Comparison of ENCODE assay signal across 8 mouse cellular contexts in the genomic region with DNA sequence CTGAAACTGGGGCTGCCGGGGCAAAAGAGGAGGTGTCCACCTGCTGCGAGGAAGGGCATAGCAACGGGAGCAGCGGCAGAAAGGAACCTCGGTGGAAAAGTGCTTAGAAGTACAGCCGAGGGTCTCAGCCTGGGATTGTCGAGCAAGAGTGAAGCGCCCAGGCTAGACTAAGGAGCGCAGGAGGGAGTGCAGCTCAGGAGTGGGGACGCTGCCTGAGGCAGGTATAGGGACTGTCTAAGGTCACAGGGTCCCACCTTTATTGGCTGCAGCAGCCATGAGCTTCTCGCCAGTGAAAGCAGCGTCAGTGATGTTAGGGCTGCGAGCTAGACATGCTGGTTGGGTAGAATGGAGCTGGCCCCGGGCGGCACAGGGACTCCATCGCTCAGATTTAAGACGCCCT. TPM values are rescaled to one million over a fixed set of nuclear protein-coding genes. Genes with fewer than 3 reads are reported as not detected.
DNase-seq lines count a peak whose midpoint lies in the region; ATAC-seq and TF ChIP-seq lines count a peak whose summit lies in the region.

No protein-coding gene starts in this region.

- no peak overlapping the region for H3K27ac ChIP-seq in kidney, adult 2 months (ENCODE audit: insufficient read depth, low read depth, low read length)
- H3K27ac ChIP-seq in embryonic facial prominence, embryonic 10.5 days (replicated peaks): no peak overlapping the region
- no peak overlapping the region for H3K27ac ChIP-seq in midbrain, embryonic 16.5 days (ENCODE audit: low read length)

- H3K27me3 ChIP-seq in kidney, adult 2 months (replicated peaks; ENCODE audit: control insufficient read depth, insufficient read depth, low read length): no peaks in the 10 kb centered on the region
- peaks cover 79% of the 10 kb centered on the region for H3K27me3 ChIP-seq in embryonic facial prominence, embryonic 10.5 days (replicated peaks; ENCODE audit: low read depth, poor library complexity, severe bottlenecking)
- peaks cover 32% of the 10 kb centered on the region for H3K27me3 ChIP-seq in midbrain, embryonic 16.5 days (ENCODE audit: control insufficient read depth, insufficient read depth, low read depth, low read length)

- no peaks in the 10 kb centered on the region for H3K4me1 ChIP-seq in kidney, adult 2 months (ENCODE audit: control insufficient read depth, insufficient read depth, low read length)
- H3K4me1 ChIP-seq in embryonic facial prominence, embryonic 10.5 days: peaks cover 37% of the 10 kb centered on the region
- peaks cover 8% of the 10 kb centered on the region; the same call in 1 of the 2 replicates for H3K4me1 ChIP-seq in midbrain, embryonic 16.5 days (ENCODE audit: control insufficient read depth, insufficient read depth, low read length)

- no peak for DNase-seq in kidney, adult 2 months
- DNase-seq in kidney, postnatal 36 days: no peak
- peak; percentile 36 for DNase-seq in embryonic facial prominence, embryonic 10.5 days (ENCODE audit: low spot score)
- peak; percentile 34 for DNase-seq in induced T-regulatory cell, adult 2 months (ENCODE audit: low read depth)
- DNase-seq in left cerebral cortex, postnatal 10 days (ENCODE audit: extremely low spot score in 1 of 2, low spot score in 2 of 2): no peak
- DNase-seq in adrenal gland, postnatal 4 days (ENCODE audit: low spot score in 2 of 2): no peak
- DNase-seq in gastrocnemius, postnatal 14 days: no peak

- intact Hi-C loops in left cerebral cortex, postnatal 10 days (cut with DNase I): no loop called here
- intact Hi-C loops in gastrocnemius, postnatal 14 days (cut with DNase I; ENCODE audit: low total_unique reads): no loop called here

- 5% methylated on average over 17 of the region's 17 CpGs for WGBS in kidney, adult 2 months
- 3% methylated on average over 17 of the region's 17 CpGs for WGBS in embryonic facial prominence, embryonic 10.5 days
- 1% methylated on average over 17 of the region's 17 CpGs for WGBS in midbrain, embryonic 16.5 days

- peak overlapping the region; percentile 88 for H3K4me2 ChIP-seq in midbrain, embryonic 16.5 days (ENCODE audit: low read length)

- TF ChIP-seq POLR2A in kidney, adult 2 months (IDR thresholded peaks at IDR 0.05; ENCODE audit: low read depth, low read length): no peak

- ATAC-seq in midbrain, embryonic 16.5 days: no peak

- TF ChIP-seq CTCF in kidney, adult 2 months (conservative IDR thresholded peaks at IDR 0.05; ENCODE audit: insufficient read depth, insufficient read length, low read depth, low read length): no peak

- H3K9ac ChIP-seq in midbrain, embryonic 16.5 days (ENCODE audit: low read depth, low read length): peak overlapping the region; percentile 70

- H3K9me3 ChIP-seq in embryonic facial prominence, embryonic 10.5 days: no peaks in the 10 kb centered on the region
- no peaks in the 10 kb centered on the region for H3K9me3 ChIP-seq in midbrain, embryonic 16.5 days (replicated peaks; ENCODE audit: control insufficient read depth, low read length, poor library complexity, severe bottlenecking)

- peak overlapping the region; percentile 17 for H3K4me3 ChIP-seq in kidney, adult 2 months (ENCODE audit: insufficient read depth, low read depth, low read length)
- H3K4me3 ChIP-seq in embryonic facial prominence, embryonic 10.5 days: peak overlapping the region; percentile 70
- H3K4me3 ChIP-seq in midbrain, embryonic 16.5 days (ENCODE audit: low read depth, low read length): peak overlapping the region; percentile 55

- no peaks in the 10 kb centered on the region for H3K36me3 ChIP-seq in kidney, adult 2 months (ENCODE audit: control insufficient read depth, insufficient read depth, low read length)
- H3K36me3 ChIP-seq in embryonic facial prominence, embryonic 10.5 days (replicated peaks): no peaks in the 10 kb centered on the region
- H3K36me3 ChIP-seq in midbrain, embryonic 16.5 days (ENCODE audit: control insufficient read depth, insufficient read depth, low read length): no peaks in the 10 kb centered on the region

RNA-seq across cellular contexts. Expression of a gene that starts 0.6 kb away (rescaled TPM):
- polyA plus RNA-seq in kidney, adult 2 months (2012; rRNA removed): 2.5 and 3.4 TPM in 2 replicates
- 1.8 and 2.0 TPM in 2 replicates for polyA plus RNA-seq in embryonic facial prominence, embryonic 10.5 days (2016; fragmentation: Nextera tagmentation; extraction: Ambion mirVana)
- polyA plus RNA-seq in midbrain, embryonic 16.5 days (2015; fragmentation: Nextera tagmentation; extraction: Ambion mirVana): 10.1 and 17.1 TPM in 2 replicates
- 10 to 100 TPM; 75.7 to 94.1 TPM for total RNA-seq in left cerebral cortex, postnatal 10 days (2021)
- total RNA-seq in adrenal gland, postnatal 4 days (2021): 1 to 10 TPM; 6.3 to 7.3 TPM
- under 1 TPM; 0.31 to 0.73 TPM for total RNA-seq in gastrocnemius, postnatal 14 days (2021)

RNA-seq across cellular contexts. Expression of a gene that starts 15.6 kb away (rescaled TPM):
- 960 and 1,412 TPM in 2 replicates for polyA plus RNA-seq in kidney, adult 2 months (2012; rRNA removed)
- polyA plus RNA-seq in embryonic facial prominence, embryonic 10.5 days (2016; fragmentation: Nextera tagmentation; extraction: Ambion mirVana): 1,419 and 1,432 TPM in 2 replicates
- polyA plus RNA-seq in midbrain, embryonic 16.5 days (2015; fragmentation: Nextera tagmentation; extraction: Ambion mirVana): 639 and 669 TPM in 2 replicates
- total RNA-seq in left cerebral cortex, postnatal 10 days (2021): 100 to 1,000 TPM; 451 to 456 TPM
- 100 to 1,000 TPM; 895 to 902 TPM for total RNA-seq in adrenal gland, postnatal 4 days (2021)
- total RNA-seq in gastrocnemius, postnatal 14 days (2021): 100 to 1,000 TPM; 517 to 627 TPM

RNA-seq across cellular contexts. Expression of a gene that starts 40.4 kb away (rescaled TPM):
- 10.8 and 11.2 TPM in 2 replicates for polyA plus RNA-seq in kidney, adult 2 months (2012; rRNA removed)
- 8.2 and 8.5 TPM in 2 replicates for polyA plus RNA-seq in embryonic facial prominence, embryonic 10.5 days (2016; fragmentation: Nextera tagmentation; extraction: Ambion mirVana)
- 0.40 and 0.42 TPM in 2 replicates for polyA plus RNA-seq in midbrain, embryonic 16.5 days (2015; fragmentation: Nextera tagmentation; extraction: Ambion mirVana)
- not detected for total RNA-seq in left cerebral cortex, postnatal 10 days (2021)
- total RNA-seq in adrenal gland, postnatal 4 days (2021): 10 to 100 TPM; 14.6 to 16.6 TPM
- 1 to 10 TPM; 5.7 to 6.9 TPM for total RNA-seq in gastrocnemius, postnatal 14 days (2021)

RNA-seq across cellular contexts. Expression of a gene that starts 55.0 kb away (rescaled TPM):
- polyA plus RNA-seq in kidney, adult 2 months (2012; rRNA removed): 137 and 150 TPM in 2 replicates
- polyA plus RNA-seq in embryonic facial prominence, embryonic 10.5 days (2016; fragmentation: Nextera tagmentation; extraction: Ambion mirVana): 51.3 and 54.5 TPM in 2 replicates
- polyA plus RNA-seq in midbrain, embryonic 16.5 days (2015; fragmentation: Nextera tagmentation; extraction: Ambion mirVana): 47.4 and 48.2 TPM in 2 replicates
- 10 to 100 TPM; 70.4 to 71.3 TPM for total RNA-seq in left cerebral cortex, postnatal 10 days (2021)
- 10 to 100 TPM; 67.6 to 72.6 TPM for total RNA-seq in adrenal gland, postnatal 4 days (2021)
- total RNA-seq in gastrocnemius, postnatal 14 days (2021): 10 to 100 TPM; 49.0 to 59.2 TPM

Comparison
In these comparisons a context has a peak if more than half of its experiments do, and no peak if none do; other contexts are left out.
1. DNase-seq: peak in embryonic facial prominence, embryonic 10.5 days (single experiment) and induced T-regulatory cell, adult 2 months (single experiment); none in kidney, adult 2 months (single experiment), kidney, postnatal 36 days (0 of 2), left cerebral cortex, postnatal 10 days (0 of 2), adrenal gland, postnatal 4 days (0 of 2) and gastrocnemius, postnatal 14 days (single experiment).
2. H3K4me3 ChIP-seq: peak in every context shown above with its lines; median percentile 70 in embryonic facial prominence, embryonic 10.5 days; 55 in midbrain, embryonic 16.5 days; 17 in kidney, adult 2 months.
3. RNA of a gene that starts 0.6 kb away (total RNA-seq): 75.7 to 94.1 TPM in left cerebral cortex, postnatal 10 days; 6.3 to 7.3 TPM in adrenal gland, postnatal 4 days and 0.31 to 0.73 TPM in gastrocnemius, postnatal 14 days; every median in the first group is over 4 times any median in the second.
4. RNA of a gene that starts 40.4 kb away (total RNA-seq): 14.6 to 16.6 TPM in adrenal gland, postnatal 4 days and 5.7 to 6.9 TPM in gastrocnemius, postnatal 14 days; not detected in left cerebral cortex, postnatal 10 days; every median in the first group is over 4 times any median in the second.